Mouse (Mus musculus): ENCODE measurements at regions not wholly inside any gene's neighbourhood (a gene's known extent, or its start where the extent isn't known, plus 50 kb on each side); places are given as distances from the start of the nearest gene placed in this dataset.

- Histone ChIP-seq H3K9ac (replicated peaks) (no peak overlapping the region), H3K36me3 (replicated peaks; ENCODE audit: control insufficient read depth, insufficient read depth, low read depth) (no peaks in the 10 kb centered on the region), H3K27ac (no peak overlapping the region), H3K27me3 (ENCODE audit: control insufficient read depth, insufficient read depth, low read length) (no peaks in the 10 kb centered on the region), H3K9me3 (ENCODE audit: control insufficient read depth, low read length) (no peaks in the 10 kb centered on the region), H3K4me1 (replicated peaks; ENCODE audit: control insufficient read depth in 2 of 2, insufficient read depth in 2 of 2, low read length in 1 of 2) (no peaks in the 10 kb centered on the region), H3K4me3 (ENCODE audit: insufficient read depth in 1 of 2, low read depth in 2 of 2, low read length in 2 of 2) (no peak overlapping the region), H3K4me2 (ENCODE audit: low read depth) (no peak overlapping the region)
- DNase-seq (ENCODE audit: low read depth in 3 of 3, low spot score in 3 of 3) (no peak), ATAC-seq (ENCODE audit: insufficient read depth) (no peak)
- 70% methylated on average over 1 of the region's 1 CpGs for WGBS (ENCODE audit: insufficient replicate concordance)
- TF ChIP-seq EP300 (IDR thresholded peaks at IDR 0.05; ENCODE audit: low read depth) (no peak), CTCF (IDR thresholded peaks at IDR 0.05; ENCODE audit: low read depth) (no peak)
Measured at GRCm38 (mm10) chr2:78008094-78008493, 61.9 kb upstream of the Cwc22 start.

GRCm38 (mm10) chr2:78005402-78006021, 59.3 kb upstream of the Cwc22 start:
- TF ChIP-seq EP300 (IDR thresholded peaks at IDR 0.05; ENCODE audit: low read depth): no peak
- no peak for TF ChIP-seq CTCF (IDR thresholded peaks at IDR 0.05; ENCODE audit: low read depth)
- 42% methylated on average over 7 of the region's 7 CpGs for WGBS (ENCODE audit: insufficient replicate concordance)
- DNase-seq (ENCODE audit: low read depth in 3 of 3, low spot score in 3 of 3) (no peak), ATAC-seq (ENCODE audit: insufficient read depth) (no peak)
- Histone ChIP-seq H3K4me2 (ENCODE audit: low read depth) (no peak overlapping the region), H3K27ac (no peak overlapping the region), H3K4me3 (ENCODE audit: insufficient read depth in 1 of 2, low read depth in 2 of 2, low read length in 2 of 2) (no peak overlapping the region), H3K9ac (replicated peaks) (no peak overlapping the region), H3K36me3 (replicated peaks; ENCODE audit: control insufficient read depth, insufficient read depth, low read depth) (no peaks in the 10 kb centered on the region), H3K9me3 (ENCODE audit: control insufficient read depth, low read length) (no peaks in the 10 kb centered on the region), H3K4me1 (replicated peaks; ENCODE audit: control insufficient read depth in 2 of 2, insufficient read depth in 2 of 2, low read length in 1 of 2) (no peaks in the 10 kb centered on the region), H3K27me3 (ENCODE audit: control insufficient read depth, insufficient read depth, low read length) (no peaks in the 10 kb centered on the region)

- H3K9ac ChIP-seq (replicated peaks): no peak overlapping the region
- no peak overlapping the region for H3K4me3 ChIP-seq (ENCODE audit: insufficient read depth in 1 of 2, low read depth in 2 of 2, low read length in 2 of 2)
- ATAC-seq (ENCODE audit: insufficient read depth): no peak
- H3K4me1 ChIP-seq (replicated peaks; ENCODE audit: control insufficient read depth in 2 of 2, insufficient read depth in 2 of 2, low read length in 1 of 2): no peaks in the 10 kb centered on the region
- no peak for DNase-seq (ENCODE audit: low read depth in 3 of 3, low spot score in 3 of 3)
- H3K27me3 ChIP-seq (ENCODE audit: control insufficient read depth, insufficient read depth, low read length): no peaks in the 10 kb centered on the region
- H3K27ac ChIP-seq: no peak overlapping the region
- H3K9me3 ChIP-seq (ENCODE audit: control insufficient read depth, low read length): no peaks in the 10 kb centered on the region
- WGBS (ENCODE audit: insufficient replicate concordance): 63% methylated on average over 5 of the region's 5 CpGs
- no peak overlapping the region for H3K4me2 ChIP-seq (ENCODE audit: low read depth)
- H3K36me3 ChIP-seq (replicated peaks; ENCODE audit: control insufficient read depth, insufficient read depth, low read depth): no peaks in the 10 kb centered on the region
- TF ChIP-seq EP300 (IDR thresholded peaks at IDR 0.05; ENCODE audit: low read depth) (no peak), CTCF (IDR thresholded peaks at IDR 0.05; ENCODE audit: low read depth) (no peak)
Measured at GRCm38 (mm10) chr2:78004426-78004825, 58.3 kb upstream of the Cwc22 start.
